Mouse (Mus musculus) G1E (cell line): ENCODE results near the gene Klf13. TPM values are rescaled to one million over a fixed set of nuclear protein-coding genes. Genes with fewer than 3 reads are reported as not detected.

ENCODE experiments used
- ATAC-seq: 2 replicates; pipeline ENCODE4 v1.8.0; 2016; ENCODE audit warnings: mild to moderate bottlenecking; ENCODE audit not compliant: insufficient number of reproducible peaks, poor library complexity, low FRiP score, severe bottlenecking; ENCODE audit errors: extremely low read depth
- DNase-seq: peaks from one replicate; pipeline ENCODE4 v3.0.0; 2012; ENCODE audit warnings: low spot score
- H3K27me3 ChIP-seq: 2 replicates; pipeline ENCODE4 v1.6.1; 2012; ENCODE audit warnings: mild to moderate bottlenecking, low read length, inconsistent platforms; ENCODE audit not compliant: insufficient read depth
- H3K36me3 ChIP-seq: replicated peaks from 2 replicates; pipeline ENCODE3; 2012; ENCODE audit warnings: mild to moderate bottlenecking, inconsistent platforms
- H3K4me1 ChIP-seq: 2 replicates; pipeline ENCODE4 v1.6.1; 2012; ENCODE audit warnings: low read depth, low read length, inconsistent platforms, mixed read lengths; ENCODE audit not compliant: insufficient read depth
- H3K4me3 ChIP-seq: 2 replicates; pipeline ENCODE4 v1.5.1; 2012; ENCODE audit warnings: low read depth, mild to moderate bottlenecking, inconsistent platforms, low read length, moderate library complexity, mixed read lengths
- H3K9me3 ChIP-seq: replicated peaks from 2 replicates; pipeline ENCODE4 v1.6.1; 2012; ENCODE audit warnings: inconsistent platforms
- CTCF ChIP-seq: IDR thresholded peaks from 2 replicates; pipeline ENCODE4 v1.5.1; 2012; ENCODE audit warnings: low read depth, low read length, inconsistent platforms, mixed read lengths
- GATA1 ChIP-seq: IDR thresholded peaks from 2 replicates; pipeline ENCODE4 v1.6.1; 2012; ENCODE audit warnings: borderline replicate concordance, low read length, inconsistent platforms, mixed read lengths
- GATA2 ChIP-seq: IDR thresholded peaks from 2 replicates; pipeline ENCODE4 v1.6.1; 2012; ENCODE audit warnings: low read depth, low read length, inconsistent platforms, borderline replicate concordance
- POLR2AphosphoS5 ChIP-seq: IDR thresholded peaks from 2 replicates; pipeline ENCODE4 v1.6.1; 2012; ENCODE audit warnings: low read depth, low read length, inconsistent platforms; ENCODE audit not compliant: insufficient replicate concordance
- TAL1 ChIP-seq: conservative IDR thresholded peaks from 2 replicates; pipeline ENCODE4 v1.6.1; 2012; ENCODE audit warnings: low read depth, low read length, inconsistent platforms, mixed read lengths
- polyA plus RNA-seq: library from polyadenylated mRNA; stranded (reverse); fragments of >175 nt; gene quantifications from 2 replicates; pipeline ENCODE4 v1.2.3, GENCODE M21; 2012
- total RNA-seq, 2 experiments: library from RNA; stranded (forward) in 1 of 2; stranded (reverse) in 1 of 2; fragments of 200-1000 nt in 1 of 2; fragments of >200 nt in 1 of 2; fragmentation: Nextera tagmentation in 1 of 2; gene quantifications; 2 replicates each; pipeline ENCODE4 v1.2.3; 2014 to 2017

Gene Klf13
- total and polyA plus RNA-seq, 3 experiments: 14.6 to 89.5 (median 68.1) TPM

- no peaks in the 10 kb centered on the region for H3K9me3 ChIP-seq
- no peak overlapping the region for H3K4me3 ChIP-seq
- ATAC-seq: no peak
- H3K27me3 ChIP-seq: peaks cover 52% of the 10 kb centered on the region
- H3K36me3 ChIP-seq: no peaks in the 10 kb centered on the region
- TF ChIP-seq GATA2 (no peak), CTCF (no peak), TAL1 (no peak), POLR2AphosphoS5 (no peak), GATA1 (no peak)
- no peak for DNase-seq
- peaks cover 14% of the 10 kb centered on the region for H3K4me1 ChIP-seq
Measured at GRCm38 (mm10) chr7:63875686-63876085, 63.0 kb downstream of the Klf13 start.

DNA sequence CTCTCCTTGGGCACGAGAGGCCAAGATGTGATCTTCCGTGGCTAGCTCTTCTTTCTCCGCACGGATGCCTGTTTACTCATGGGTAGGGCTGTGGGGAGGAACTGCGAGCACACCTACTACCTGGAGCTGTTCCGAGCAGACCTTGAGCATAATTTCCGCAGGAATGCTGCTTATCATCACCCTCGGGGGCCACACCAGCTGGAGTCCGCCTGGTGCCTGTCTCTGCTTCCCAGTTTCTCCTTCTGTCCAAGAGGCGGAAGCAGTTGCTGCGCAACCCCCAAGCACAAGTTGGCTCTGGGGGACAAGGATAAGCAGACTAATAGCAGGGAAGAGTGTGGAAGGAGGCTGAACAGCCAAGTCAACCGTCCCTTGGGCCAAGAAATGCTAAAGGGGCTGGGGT lies 64.8 kb downstream of the Klf13 start:
- no peak overlapping the region for H3K4me3 ChIP-seq
- peaks cover 42% of the 10 kb centered on the region for H3K27me3 ChIP-seq
- no peaks in the 10 kb centered on the region for H3K9me3 ChIP-seq
- H3K4me1 ChIP-seq: peaks cover 20% of the 10 kb centered on the region
- ATAC-seq (no peak), DNase-seq (no peak)
- no peaks in the 10 kb centered on the region for H3K36me3 ChIP-seq
- no peak for TF ChIP-seq CTCF
- no peak for TF ChIP-seq TAL1
- TF ChIP-seq GATA1: no peak
- no peak for TF ChIP-seq GATA2
- no peak for TF ChIP-seq POLR2AphosphoS5

DNA sequence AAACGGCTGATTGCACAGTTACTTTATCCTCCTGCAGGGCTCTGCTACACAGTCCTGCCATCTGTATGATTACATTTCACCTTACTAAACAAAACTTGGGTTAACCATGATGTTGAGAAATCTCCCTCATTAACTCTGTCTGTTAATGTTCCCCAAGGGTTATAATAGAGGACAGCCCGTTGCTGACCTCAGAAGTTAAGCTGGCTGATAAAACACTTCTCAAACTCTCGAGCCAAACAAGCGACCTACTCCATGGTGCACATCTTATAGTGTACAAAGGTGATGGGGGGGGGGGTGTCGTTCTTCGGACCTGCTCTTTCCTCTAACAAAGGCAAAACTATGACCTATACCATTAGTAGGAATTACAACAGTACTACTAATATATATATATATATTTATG lies 67.0 kb downstream of the Klf13 start:
- Histone ChIP-seq H3K9me3 (no peaks in the 10 kb centered on the region), H3K27me3 (peaks cover 42% of the 10 kb centered on the region), H3K4me3 (no peak overlapping the region), H3K4me1 (peaks cover 33% of the 10 kb centered on the region), H3K36me3 (no peaks in the 10 kb centered on the region)
- no peak for TF ChIP-seq GATA1
- no peak for ATAC-seq
- no peak for DNase-seq

DNA sequence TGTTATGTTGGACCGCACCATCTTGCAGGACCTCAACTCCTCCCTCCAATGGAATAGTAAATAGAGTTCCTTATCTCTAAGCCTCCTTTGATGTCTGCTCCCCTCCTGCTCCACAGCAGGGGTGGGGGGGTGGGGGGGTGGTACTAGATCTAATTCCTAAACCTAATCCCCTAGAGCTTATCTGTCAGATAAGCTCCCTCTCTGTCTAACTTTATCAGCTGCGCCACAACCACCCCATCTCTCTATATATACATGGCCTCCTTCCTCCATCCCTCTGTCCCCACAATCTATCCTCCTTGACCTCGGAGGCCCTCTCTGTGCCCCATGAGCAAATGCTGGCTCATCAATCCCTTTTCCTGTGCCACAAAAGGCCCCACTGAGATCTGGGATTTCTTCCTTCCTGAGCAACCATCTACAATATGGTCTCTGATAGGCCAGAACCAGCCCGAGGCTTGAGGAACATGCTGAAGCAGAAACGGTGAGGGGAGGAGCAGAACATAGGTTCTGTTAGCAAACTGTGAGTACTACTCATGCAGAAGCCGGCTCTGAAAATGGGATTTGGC lies 70.3 kb downstream of the Klf13 start:
- TF ChIP-seq GATA1 (no peak), CTCF (no peak), TAL1 (no peak; the same call in 1 of the 2 replicates), GATA2 (no peak), POLR2AphosphoS5 (no peak)
- H3K4me3 ChIP-seq: no peak overlapping the region
- no peaks in the 10 kb centered on the region for H3K9me3 ChIP-seq
- H3K36me3 ChIP-seq: no peaks in the 10 kb centered on the region
- ATAC-seq (peak; percentile 89), DNase-seq (peak; percentile 19)
- peaks cover 23% of the 10 kb centered on the region for H3K4me1 ChIP-seq
- H3K27me3 ChIP-seq: peaks cover 34% of the 10 kb centered on the region

- DNase-seq (no peak), ATAC-seq (no peak)
- no peaks in the 10 kb centered on the region for H3K9me3 ChIP-seq
- H3K4me1 ChIP-seq: peaks cover 22% of the 10 kb centered on the region
- H3K27me3 ChIP-seq: peaks cover 28% of the 10 kb centered on the region
- H3K4me3 ChIP-seq: no peak overlapping the region
- no peaks in the 10 kb centered on the region for H3K36me3 ChIP-seq
- TF ChIP-seq CTCF (no peak), TAL1 (no peak), GATA1 (no peak), GATA2 (no peak), POLR2AphosphoS5 (no peak)
Measured at GRCm38 (mm10) chr7:63865911-63866310, 72.8 kb downstream of the Klf13 start.

DNA sequence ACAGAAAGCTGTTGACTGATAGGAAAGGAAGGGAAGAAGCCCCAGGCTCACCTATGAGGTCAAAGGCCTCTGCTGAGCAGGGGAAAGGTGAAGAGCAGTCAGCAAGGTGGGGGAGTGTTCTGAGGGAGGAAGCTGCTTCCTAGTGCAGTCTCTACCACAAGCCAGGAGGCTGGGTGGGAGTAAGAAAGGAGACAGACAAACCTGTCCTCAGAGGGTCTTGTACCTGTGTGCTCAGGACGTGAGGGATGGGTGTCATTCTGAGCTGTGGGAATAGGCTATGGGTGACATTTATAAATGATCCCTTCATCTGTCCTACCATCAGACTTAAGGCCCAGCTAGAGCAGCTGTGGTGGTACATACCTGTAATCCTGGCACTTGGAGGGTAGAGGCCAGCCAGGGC lies 75.7 kb downstream of the Klf13 start:
- no peak for TF ChIP-seq GATA1
- no peak for TF ChIP-seq TAL1
- TF ChIP-seq POLR2AphosphoS5: no peak
- TF ChIP-seq GATA2: no peak
- TF ChIP-seq CTCF: no peak
- no peak for ATAC-seq
- H3K4me1 ChIP-seq: peaks cover 13% of the 10 kb centered on the region

DNA sequence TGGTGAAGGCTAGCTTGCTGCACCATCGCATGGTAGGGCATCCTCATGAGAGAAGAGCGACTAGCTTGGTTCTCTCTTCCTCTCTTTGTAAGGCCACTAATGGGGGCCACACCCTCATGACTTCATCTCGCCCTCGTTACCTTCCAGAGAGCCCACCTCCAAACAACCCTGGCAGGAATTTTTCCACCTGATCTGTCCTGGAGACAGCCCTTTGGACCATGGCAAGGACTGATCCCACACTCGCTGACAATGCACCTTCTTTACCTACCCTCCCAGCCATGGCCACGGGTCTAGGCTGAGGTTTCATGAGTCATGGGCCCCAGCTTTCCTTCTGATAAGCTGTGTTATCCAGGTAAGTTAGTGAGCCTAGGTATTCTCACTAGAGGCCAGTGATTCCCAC lies 77.6 kb downstream of the Klf13 start:
- Histone ChIP-seq H3K27me3 (peaks cover 52% of the 10 kb centered on the region), H3K36me3 (no peaks in the 10 kb centered on the region), H3K4me3 (no peak overlapping the region), H3K9me3 (no peaks in the 10 kb centered on the region), H3K4me1 (peaks cover 6% of the 10 kb centered on the region)
- DNase-seq (no peak), ATAC-seq (no peak)
- TF ChIP-seq GATA1: no peak
- TF ChIP-seq CTCF: no peak
- TF ChIP-seq TAL1: no peak
- TF ChIP-seq GATA2: no peak

More for the DNA sequence above, 75.7 kb downstream of the Klf13 start:
- Histone ChIP-seq H3K4me3 (no peak overlapping the region), H3K9me3 (no peaks in the 10 kb centered on the region), H3K36me3 (no peaks in the 10 kb centered on the region), H3K27me3 (peaks cover 36% of the 10 kb centered on the region)
- no peak for DNase-seq
